Mouse (Mus musculus): Measurements from ENCODE around the gene Dync2li1. TPM values are rescaled to one million over a fixed set of nuclear protein-coding genes. Genes with fewer than 3 reads are reported as not detected.

Gene Dync2li1
- total and polyA plus RNA-seq, 3 experiments: 0.08 TPM; not detected in 2

GRCm38 (mm10) chr17:84597859-84598258 is 28.4 kb upstream of the Dync2li1 start:
- no peak overlapping the region for H3K27ac ChIP-seq (ENCODE audit: control insufficient read depth, low read depth, low read length)
- no peak for TF ChIP-seq NRF1 (IDR thresholded peaks at IDR 0.05; ENCODE audit: insufficient read depth, low read depth, low read length, poor library complexity, severe bottlenecking)
- TF ChIP-seq NELFE (IDR thresholded peaks at IDR 0.05; ENCODE audit: low read depth, low read length): no peak
- TF ChIP-seq MEF2A (IDR thresholded peaks at IDR 0.05; ENCODE audit: extremely low read depth, insufficient replicate concordance, low read depth, low read length, poor library complexity, severe bottlenecking): no peak
- no peak for TF ChIP-seq USF1 (IDR thresholded peaks at IDR 0.05; ENCODE audit: low read depth, low read length)
- no peak for TF ChIP-seq TCF12 (IDR thresholded peaks at IDR 0.05; ENCODE audit: low read depth, low read length)
- H3K4me1 ChIP-seq (ENCODE audit: control insufficient read depth in 1 of 2, insufficient read depth in 2 of 2, low read length in 2 of 2): no peaks in the 10 kb centered on the region
- H3K4me3 ChIP-seq (ENCODE audit: control insufficient read depth in 1 of 2, insufficient read depth in 1 of 2, low read depth in 2 of 2, low read length in 2 of 2): no peak overlapping the region
- H3K36me3 ChIP-seq (ENCODE audit: control insufficient read depth in 1 of 2, insufficient read depth in 2 of 2, low read length in 2 of 2): no peaks in the 10 kb centered on the region
- H3K9ac ChIP-seq (ENCODE audit: control insufficient read depth, low read depth, low read length, poor library complexity, severe bottlenecking): no peak overlapping the region
- no peaks in the 10 kb centered on the region; a peak in 3 of 4 replicates for H3K27me3 ChIP-seq (ENCODE audit: control insufficient read depth in 1 of 2, insufficient read depth in 2 of 2, low read length in 2 of 2)
- no peak for DNase-seq (ENCODE audit: low read depth, low spot score)
- H3K9me3 ChIP-seq (replicated peaks; ENCODE audit: insufficient read depth, low read length): no peaks in the 10 kb centered on the region
- no peaks in the 10 kb centered on the region for H3K79me2 ChIP-seq (ENCODE audit: control insufficient read depth, insufficient read depth, low read length, poor library complexity)

DNA sequence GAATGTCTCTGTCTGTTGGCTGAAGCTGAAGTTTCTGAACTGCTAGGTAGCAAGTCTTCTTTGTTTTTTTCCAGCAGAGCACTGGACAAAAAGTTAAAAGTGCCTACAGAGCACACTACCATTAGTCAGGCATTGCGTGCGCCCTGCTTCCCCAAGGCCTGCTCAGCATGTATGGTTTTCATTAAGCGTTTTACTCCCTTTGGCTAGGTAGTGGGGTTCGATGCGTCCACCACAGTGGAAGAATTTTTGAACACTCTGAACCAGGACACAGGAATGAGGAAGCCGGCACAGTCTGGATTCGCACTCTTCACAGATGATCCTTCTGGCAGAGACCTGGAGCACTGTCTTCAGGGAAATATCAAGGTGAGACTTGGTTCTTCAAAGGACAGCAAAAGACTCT is 27.4 kb upstream of the Dync2li1 start:
- no peaks in the 10 kb centered on the region for H3K36me3 ChIP-seq (ENCODE audit: control insufficient read depth in 1 of 2, insufficient read depth in 2 of 2, low read length in 2 of 2)
- TF ChIP-seq CHD2 (IDR thresholded peaks at IDR 0.05; ENCODE audit: low read length): no peak
- no peak for TF ChIP-seq ELF1 (IDR thresholded peaks at IDR 0.05; ENCODE audit: low read depth, low read length)
- no peak for TF ChIP-seq TBP (IDR thresholded peaks at IDR 0.05; ENCODE audit: low read depth, low read length)
- no peak for TF ChIP-seq NRF1 (IDR thresholded peaks at IDR 0.05; ENCODE audit: insufficient read depth, low read depth, low read length, poor library complexity, severe bottlenecking)
- TF ChIP-seq EP300 (IDR thresholded peaks at IDR 0.05; ENCODE audit: low read depth in 1 of 2, low read length in 2 of 2): no peak
- no peak for TF ChIP-seq USF2 (IDR thresholded peaks at IDR 0.05; ENCODE audit: borderline replicate concordance in 1 of 2, insufficient read depth in 1 of 2, low read depth in 1 of 2, low read length in 2 of 2)
- TF ChIP-seq POLR2AphosphoS5 (IDR thresholded peaks at IDR 0.05; ENCODE audit: borderline replicate concordance, low read depth, low read length): no peak
- no peak for TF ChIP-seq MAFK (IDR thresholded peaks at IDR 0.05; ENCODE audit: borderline replicate concordance, low read depth, low read length)
- no peak for TF ChIP-seq MAX (IDR thresholded peaks at IDR 0.05; ENCODE audit: low read length)
- TF ChIP-seq KAT2A (conservative IDR thresholded peaks at IDR 0.05; ENCODE audit: low read depth, low read length): no peak
- no peak for TF ChIP-seq ZKSCAN1 (IDR thresholded peaks at IDR 0.05; ENCODE audit: low read depth, low read length)
- TF ChIP-seq RCOR1 (IDR thresholded peaks at IDR 0.05; ENCODE audit: low read depth, low read length): no peak
- no peak overlapping the region for H3K27ac ChIP-seq (ENCODE audit: control insufficient read depth, low read depth, low read length)
- H3K27me3 ChIP-seq (ENCODE audit: control insufficient read depth in 1 of 2, insufficient read depth in 2 of 2, low read length in 2 of 2): no peaks in the 10 kb centered on the region; a peak in 3 of 4 replicates
- no peaks in the 10 kb centered on the region for H3K4me1 ChIP-seq (ENCODE audit: control insufficient read depth in 1 of 2, insufficient read depth in 2 of 2, low read length in 2 of 2)
- DNase-seq (ENCODE audit: low read depth, low spot score): no peak
- no peaks in the 10 kb centered on the region for H3K9me3 ChIP-seq (replicated peaks; ENCODE audit: insufficient read depth, low read length)
- H3K4me3 ChIP-seq (ENCODE audit: control insufficient read depth in 1 of 2, insufficient read depth in 1 of 2, low read depth in 2 of 2, low read length in 2 of 2): no peak overlapping the region
- H3K9ac ChIP-seq (ENCODE audit: control insufficient read depth, low read depth, low read length, poor library complexity, severe bottlenecking): no peak overlapping the region
- no peaks in the 10 kb centered on the region for H3K79me2 ChIP-seq (ENCODE audit: control insufficient read depth, insufficient read depth, low read length, poor library complexity)

Data from MEL (cell line).